Mouse (Mus musculus) embryonic fibroblast, embryonic 13.5 days (primary cell): ENCODE measurements at regions not wholly inside any gene's neighbourhood (a gene's known extent, or its start where the extent isn't known, plus 50 kb on each side); places are given as distances from the start of the nearest gene placed in this dataset.

Source experiments
- CTCF ChIP-seq: IDR thresholded peaks from 2 replicates; pipeline ENCODE4 v1.5.1; 2011; ENCODE audit warnings: mild to moderate bottlenecking, control low read depth, low read length, moderate library complexity, borderline replicate concordance; ENCODE audit not compliant: insufficient read depth
- POLR2A ChIP-seq: IDR thresholded peaks from 2 replicates; pipeline ENCODE4 v1.6.1; 2011; ENCODE audit warnings: low read depth, mild to moderate bottlenecking, control low read depth, low read length, moderate library complexity

DNA sequence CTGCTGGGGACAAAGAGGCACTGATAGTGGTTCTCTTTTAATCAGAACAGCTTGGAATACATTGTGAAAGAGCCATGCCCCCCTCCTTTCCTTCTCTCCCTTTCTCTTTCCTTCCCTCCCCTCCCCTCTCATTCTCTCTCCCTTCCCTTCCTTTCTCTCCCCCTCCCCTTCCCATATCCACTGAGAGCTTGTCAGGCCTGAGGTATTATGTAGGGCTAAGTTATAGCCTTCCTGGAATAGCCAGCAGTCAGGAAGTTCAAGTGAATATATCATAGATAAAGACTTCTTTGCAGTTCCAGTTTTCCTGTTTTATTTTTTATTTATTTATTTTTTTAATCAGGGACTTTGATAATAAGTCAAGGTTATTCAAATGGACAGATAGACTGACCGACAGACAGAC, 156.5 kb upstream of the Ppp2r3a start:
- no peak for TF ChIP-seq POLR2A
- no peak for TF ChIP-seq CTCF
